Mouse (Mus musculus) midbrain, embryonic 10.5 days (tissue): ENCODE data around the gene Tpi1. TPM values are rescaled to one million over a fixed set of nuclear protein-coding genes. Genes with fewer than 3 reads are reported as not detected.

Experiments
- DNase-seq: peaks from one replicate; pipeline ENCODE4 v3.0.0-alpha.2; 2017; ENCODE audit warnings: low spot score
- H3K27ac ChIP-seq: fragments of 300-500 bp; sonication (generic); replicated peaks from 2 replicates; pipeline ENCODE4 v1.5.1; 2016; ENCODE audit warnings: mild to moderate bottlenecking
- H3K27me3 ChIP-seq: fragments of 300-500 bp; sonication (generic); 2 replicates; pipeline ENCODE4 v1.6.1; 2016; ENCODE audit warnings: low read depth, mild to moderate bottlenecking; ENCODE audit not compliant: poor library complexity, severe bottlenecking
- H3K36me3 ChIP-seq: fragments of 300-500 bp; sonication (generic); 2 replicates; pipeline ENCODE4 v1.6.1; 2016; ENCODE audit warnings: mild to moderate bottlenecking, moderate library complexity
- H3K4me1 ChIP-seq: fragments of 300-500 bp; sonication (generic); 2 replicates; pipeline ENCODE4 v1.6.1; 2016
- H3K4me3 ChIP-seq: fragments of 300-500 bp; sonication (generic); 2 replicates; pipeline ENCODE4 v1.5.1; 2016; ENCODE audit warnings: mild to moderate bottlenecking, moderate library complexity
- H3K9me3 ChIP-seq: fragments of 300-500 bp; sonication (generic); replicated peaks from 2 replicates; pipeline ENCODE4 v1.6.1; 2016; ENCODE audit warnings: mild to moderate bottlenecking
- WGBS: fragments of 180-500 bp; shearing (Covaris S2); methylation state at CpG from one replicate; pipeline ENCODE4 v1.1.7; 2016; 5-methylcytosine and 5-hydroxymethylcytosine counted together
- polyA plus RNA-seq: library from polyadenylated mRNA; unstranded; fragments of >200 nt; fragmentation: Nextera tagmentation; extraction: Ambion mirVana; gene quantifications from 2 replicates; pipeline ENCODE4 v1.2.1, GENCODE M21; 2016

Tpi1 gene
- polyA plus RNA-seq, 1 experiment from 2014 or later, result 953 TPM

GRCm38 (mm10) chr6:124828868-124829798 is 15.0 kb upstream of the Tpi1 start, which contains the start of the genes Usp5 and Cdca3:
Usp5 (minus strand) TSS chr6:124829484.
Cdca3 (plus strand) TSS chr6:124829547.
- Histone ChIP-seq H3K4me1 (peaks cover 45% of the 10 kb centered on the region), H3K9me3 (no peaks in the 10 kb centered on the region), H3K36me3 (peaks cover 65% of the 10 kb centered on the region), H3K27ac (peak within 1 kb of the TSS; percentile 90), H3K4me3 (peak within 1 kb of the TSS; percentile 90), H3K27me3 (no peaks in the 10 kb centered on the region)
- DNase-seq, result peak; percentile 100
- under 1% methylated on average over 55 of the region's 55 CpGs for whole genome bisulfite sequencing

- peak overlapping the region; percentile 90 for H3K4me3 ChIP-seq
- H3K4me1 ChIP-seq, result peaks cover 42% of the 10 kb centered on the region
- peak overlapping the region; percentile 90 for H3K27ac ChIP-seq
- no peaks in the 10 kb centered on the region for H3K9me3 ChIP-seq
- 27% methylated on average over 10 of the region's 10 CpGs for WGBS
- DNase-seq, result peak; percentile 44
- H3K36me3 ChIP-seq, result peaks cover 65% of the 10 kb centered on the region
- no peaks in the 10 kb centered on the region for H3K27me3 ChIP-seq
These were observed 14.1 kb upstream of the Tpi1 start for GRCm38 (mm10) chr6:124828101-124828592.

GRCm38 (mm10) chr6:124822049-124822448 is 8.0 kb upstream of the Tpi1 start:
- Histone ChIP-seq H3K9me3 (no peaks in the 10 kb centered on the region), H3K27me3 (no peaks in the 10 kb centered on the region), H3K4me1 (no peaks in the 10 kb centered on the region; the same call in 1 of the 2 replicates), H3K36me3 (peaks cover 100% of the 10 kb centered on the region), H3K4me3 (no peak overlapping the region), H3K27ac (no peak overlapping the region)
- 96% methylated on average over 4 of the region's 4 CpGs for WGBS
- no peak for DNase-seq

- Histone ChIP-seq H3K4me1 (no peaks in the 10 kb centered on the region), H3K27ac (no peak overlapping the region), H3K9me3 (no peaks in the 10 kb centered on the region), H3K27me3 (no peaks in the 10 kb centered on the region), H3K4me3 (no peak overlapping the region), H3K36me3 (peaks cover 100% of the 10 kb centered on the region)
- DNase-seq, result no peak
- WGBS, result 96% methylated on average over 5 of the region's 5 CpGs
These were observed 6.8 kb upstream of the Tpi1 start for GRCm38 (mm10) chr6:124820891-124821290.

GRCm38 (mm10) chr6:124817971-124818370 is 3.9 kb upstream of the Tpi1 start:
- no peak overlapping the region for H3K4me3 ChIP-seq
- H3K4me1 ChIP-seq, result peaks cover 23% of the 10 kb centered on the region
- H3K9me3 ChIP-seq, result no peaks in the 10 kb centered on the region
- H3K36me3 ChIP-seq, result peaks cover 81% of the 10 kb centered on the region
- H3K27me3 ChIP-seq, result no peaks in the 10 kb centered on the region
- no peak overlapping the region for H3K27ac ChIP-seq
- WGBS, result 93% methylated on average over 8 of the region's 8 CpGs
- DNase-seq, result no peak

- Histone ChIP-seq H3K4me3 (no peak overlapping the region), H3K27me3 (no peaks in the 10 kb centered on the region), H3K36me3 (peaks cover 79% of the 10 kb centered on the region), H3K27ac (no peak overlapping the region), H3K4me1 (peaks cover 27% of the 10 kb centered on the region), H3K9me3 (no peaks in the 10 kb centered on the region)
- no peak for DNase-seq
- WGBS, result 97% methylated on average over 8 of the region's 8 CpGs
These were observed 3.5 kb upstream of the Tpi1 start for GRCm38 (mm10) chr6:124817563-124817962.

GRCm38 (mm10) chr6:124817125-124817524 is 3.0 kb upstream of the Tpi1 start:
- 94% methylated on average over 11 of the region's 11 CpGs for WGBS
- DNase-seq, result no peak
- Histone ChIP-seq H3K27ac (no peak overlapping the region), H3K4me1 (peaks cover 31% of the 10 kb centered on the region), H3K27me3 (no peaks in the 10 kb centered on the region), H3K4me3 (no peak overlapping the region), H3K9me3 (no peaks in the 10 kb centered on the region), H3K36me3 (peaks cover 79% of the 10 kb centered on the region)

GRCm38 (mm10) chr6:124816611-124817010 is 2.5 kb upstream of the Tpi1 start:
- H3K4me3 ChIP-seq, result no peak overlapping the region
- H3K9me3 ChIP-seq, result no peaks in the 10 kb centered on the region
- H3K4me1 ChIP-seq, result peaks cover 36% of the 10 kb centered on the region
- no peak for DNase-seq
- no peaks in the 10 kb centered on the region for H3K27me3 ChIP-seq
- H3K36me3 ChIP-seq, result peaks cover 79% of the 10 kb centered on the region
- H3K27ac ChIP-seq, result no peak overlapping the region
- 94% methylated on average over 4 of the region's 4 CpGs for WGBS

GRCm38 (mm10) chr6:124814858-124815774 is 1.0 kb upstream of the Tpi1 start:
- WGBS, result 80% methylated on average over 9 of the region's 9 CpGs
- Histone ChIP-seq H3K27me3 (no peaks in the 10 kb centered on the region), H3K27ac (peak overlapping the region; percentile 95), H3K36me3 (peaks cover 79% of the 10 kb centered on the region), H3K4me3 (peak overlapping the region; percentile 75), H3K4me1 (peaks cover 45% of the 10 kb centered on the region), H3K9me3 (no peaks in the 10 kb centered on the region)
- no peak for DNase-seq

- Histone ChIP-seq H3K4me3 (peak overlapping the region; percentile 75), H3K9me3 (no peaks in the 10 kb centered on the region), H3K27me3 (no peaks in the 10 kb centered on the region), H3K27ac (peak overlapping the region; percentile 95), H3K4me1 (peaks cover 51% of the 10 kb centered on the region), H3K36me3 (peaks cover 77% of the 10 kb centered on the region)
- WGBS, result 53% methylated on average over 8 of the region's 8 CpGs
- DNase-seq, result no peak
These were observed 352 bp upstream of the Tpi1 start for GRCm38 (mm10) chr6:124814448-124814847.

GRCm38 (mm10) chr6:124813496-124813895 is 600 bp downstream of the Tpi1 start:
- Histone ChIP-seq H3K9me3 (no peaks in the 10 kb centered on the region), H3K4me3 (peak overlapping the region; percentile 75), H3K4me1 (peaks cover 61% of the 10 kb centered on the region), H3K27ac (peak overlapping the region; percentile 95), H3K27me3 (no peaks in the 10 kb centered on the region), H3K36me3 (peaks cover 68% of the 10 kb centered on the region)
- under 1% methylated on average over 18 of the region's 18 CpGs for WGBS
- DNase-seq, result peak; percentile 71

- Histone ChIP-seq H3K4me1 (peaks cover 67% of the 10 kb centered on the region), H3K27me3 (no peaks in the 10 kb centered on the region), H3K9me3 (no peaks in the 10 kb centered on the region), H3K36me3 (peaks cover 61% of the 10 kb centered on the region), H3K4me3 (peak overlapping the region; percentile 75), H3K27ac (peak overlapping the region; percentile 95)
- DNase-seq, result no peak
- WGBS, result 28% methylated on average over 9 of the region's 9 CpGs
These were observed 1.2 kb downstream of the Tpi1 start for GRCm38 (mm10) chr6:124812848-124813247.
